Mouse (Mus musculus): ENCODE measurements at regions not wholly inside any gene's neighbourhood (a gene's known extent, or its start where the extent isn't known, plus 50 kb on each side); places are given as distances from the start of the nearest gene placed in this dataset.
A peak's percentile ranks its signal among the peaks of the same experiment; 100 is the strongest.

DNA sequence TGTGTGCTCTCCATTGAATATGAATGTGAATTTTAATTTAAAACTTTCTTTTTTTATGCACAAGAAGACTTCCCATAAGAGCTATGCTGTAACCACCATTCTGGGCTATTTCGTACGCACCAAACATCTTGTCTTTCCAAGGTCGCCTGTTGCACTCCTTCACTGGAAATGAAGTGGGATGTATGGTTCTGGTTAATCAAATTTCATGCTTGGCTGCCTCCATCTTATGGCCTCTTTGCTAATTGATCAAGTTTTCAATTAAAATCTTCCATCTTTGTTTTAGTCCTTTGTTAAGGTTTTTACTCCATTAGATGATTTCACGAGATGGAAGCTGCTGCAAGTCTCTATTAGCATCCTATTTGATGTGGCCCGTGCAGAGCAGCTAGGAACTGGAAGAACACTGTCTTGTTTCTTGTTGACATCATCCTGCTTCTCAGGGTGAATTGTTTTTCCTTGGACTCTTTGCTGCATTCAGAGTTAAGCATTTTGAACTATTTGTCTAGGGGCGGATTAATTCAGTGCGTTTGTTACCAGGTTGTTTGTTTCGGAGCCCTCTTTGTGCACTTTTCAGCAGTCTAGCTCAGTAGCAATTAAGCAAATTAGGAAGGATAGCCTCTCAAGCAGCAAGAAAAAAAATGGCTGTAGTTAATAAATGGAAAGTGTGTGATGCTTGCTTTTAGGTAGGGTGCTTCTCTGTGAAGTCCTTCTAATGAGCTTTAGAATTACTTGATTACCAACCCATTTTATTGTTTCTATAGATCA lies 147.4 kb upstream of the Alcam start:
- no peak for DNase-seq

DNA sequence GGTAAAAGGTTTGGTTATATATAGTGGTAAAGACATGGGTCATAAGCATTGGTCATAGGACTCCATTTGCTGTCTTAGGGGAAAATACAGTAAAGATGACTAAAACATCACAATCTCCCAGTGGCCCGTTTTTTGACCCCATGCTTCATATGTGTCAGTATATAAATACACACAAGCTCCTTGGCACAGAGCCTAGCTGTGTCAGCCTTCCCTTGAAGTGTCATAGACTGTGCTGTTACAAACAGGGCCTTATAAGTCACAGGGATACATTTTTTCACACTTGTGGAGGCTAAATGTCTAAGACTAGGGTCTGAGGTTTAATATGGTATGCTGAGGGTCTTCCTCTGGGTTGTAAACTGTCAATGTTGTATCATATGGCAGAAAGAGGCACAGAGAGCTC lies 144.4 kb upstream of the Alcam start:
- DNase-seq, result no peak

DNA sequence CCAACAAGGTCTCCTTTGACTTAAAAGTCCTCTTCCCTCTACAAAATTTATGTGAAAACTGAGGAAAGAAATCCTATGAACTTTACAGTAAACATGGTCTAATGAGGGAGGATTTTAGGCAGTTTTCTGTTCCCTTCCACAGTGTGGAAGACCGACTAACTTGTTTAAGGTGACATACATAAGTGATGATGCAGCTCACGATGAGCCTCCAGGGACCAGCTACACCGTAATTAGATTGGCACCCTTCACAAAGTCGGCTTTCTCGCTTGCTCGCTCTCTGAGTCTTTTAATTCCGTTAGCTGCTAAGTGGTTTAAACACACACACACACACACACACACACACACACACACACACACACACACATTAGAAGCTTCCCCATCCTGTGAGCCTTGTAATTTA lies 143.3 kb upstream of the Alcam start:
- DNase-seq, result no peak

DNA sequence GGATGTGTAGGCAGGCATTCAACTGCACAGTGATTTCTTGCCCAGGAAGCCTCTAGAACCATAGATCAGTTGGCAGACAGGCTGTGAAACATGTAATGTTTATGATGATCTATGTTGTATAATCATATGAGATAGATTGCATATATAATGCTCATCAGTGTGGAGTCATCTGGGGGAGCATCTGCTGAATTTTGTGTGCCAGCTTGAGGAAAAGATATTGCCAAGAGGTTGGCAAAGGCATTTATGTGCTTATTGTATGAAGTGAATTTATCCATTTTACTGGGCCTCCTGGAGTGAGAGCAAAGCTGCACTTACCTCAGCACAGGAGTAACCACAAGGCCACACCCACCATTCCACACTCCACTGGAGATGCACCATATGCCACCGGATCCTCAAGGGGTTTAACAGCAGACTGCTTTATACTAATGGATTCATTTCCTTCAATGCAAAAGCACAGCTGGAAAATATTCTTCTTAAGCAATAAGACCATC lies 134.5 kb upstream of the Alcam start:
- no peak for DNase-seq

- no peak for DNase-seq
Measured at GRCm38 (mm10) chr16:52569078-52569477, 115.2 kb upstream of the Alcam start.

- DNase-seq, result peak; percentile 2 to 28
Measured at GRCm38 (mm10) chr16:52536278-52536677, 82.4 kb upstream of the Alcam start.

DNA sequence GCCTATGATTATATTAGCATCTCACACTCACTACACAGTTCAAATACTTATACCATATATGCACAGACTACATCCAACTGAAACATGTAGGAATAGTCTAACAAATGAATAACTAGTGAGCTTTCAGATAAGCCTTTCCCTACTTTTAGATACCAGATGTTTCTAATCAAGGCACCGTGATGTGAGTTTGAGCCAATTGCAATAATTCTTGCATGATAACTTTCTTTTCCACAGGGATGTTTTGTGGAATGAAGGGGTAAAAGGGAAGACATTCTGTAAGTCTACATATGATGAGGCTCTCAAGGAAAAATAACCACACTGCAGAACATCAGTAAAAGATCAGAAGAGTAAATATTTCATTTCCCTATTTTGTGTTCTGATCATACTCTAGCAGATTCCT lies 80.7 kb upstream of the Alcam start:
- no peak for DNase-seq

- no peak for DNase-seq
Measured at GRCm38 (mm10) chr16:52532475-52533083, 78.7 kb upstream of the Alcam start.

DNA sequence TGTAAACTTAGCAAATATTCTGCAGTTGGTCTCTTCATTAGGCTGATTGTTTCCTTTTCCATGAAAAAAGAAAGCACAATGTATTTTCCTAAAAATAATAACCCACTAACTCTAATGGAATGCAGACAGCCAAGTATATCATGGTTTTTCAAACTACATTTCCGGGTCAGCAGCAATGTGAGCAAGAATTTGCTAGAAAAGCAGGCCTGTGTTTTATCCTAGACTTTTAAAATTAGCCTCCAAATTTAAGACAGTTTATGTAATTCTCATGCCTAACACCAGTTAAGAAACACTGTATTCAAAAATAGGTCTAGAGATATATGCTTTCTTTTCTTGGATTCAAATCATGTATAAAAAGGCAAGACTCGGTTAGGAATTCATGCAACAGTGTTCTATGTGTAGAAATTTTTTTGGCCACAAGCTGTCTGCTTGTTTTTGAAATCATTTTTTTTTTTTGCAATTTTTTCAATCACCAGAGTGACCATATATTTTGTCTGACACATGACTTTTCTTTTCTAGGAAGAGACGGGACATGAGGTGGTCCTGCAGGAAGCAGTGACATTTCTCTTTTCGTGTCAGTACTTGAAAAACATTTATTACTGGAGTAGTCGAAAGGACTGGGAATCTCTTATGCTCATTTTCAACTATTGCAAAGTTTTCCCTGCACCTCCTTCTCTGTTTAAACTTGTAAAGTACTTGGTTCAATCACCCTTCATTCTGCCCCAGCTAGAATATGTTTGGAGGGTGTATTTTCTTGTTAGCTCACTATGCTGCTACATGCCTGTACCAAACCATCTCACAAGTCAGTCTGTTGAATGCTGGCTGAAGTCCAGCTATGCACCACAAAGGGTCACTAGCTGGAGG lies 59.9 kb upstream of the Alcam start:
- DNase-seq, result no peak

DNA sequence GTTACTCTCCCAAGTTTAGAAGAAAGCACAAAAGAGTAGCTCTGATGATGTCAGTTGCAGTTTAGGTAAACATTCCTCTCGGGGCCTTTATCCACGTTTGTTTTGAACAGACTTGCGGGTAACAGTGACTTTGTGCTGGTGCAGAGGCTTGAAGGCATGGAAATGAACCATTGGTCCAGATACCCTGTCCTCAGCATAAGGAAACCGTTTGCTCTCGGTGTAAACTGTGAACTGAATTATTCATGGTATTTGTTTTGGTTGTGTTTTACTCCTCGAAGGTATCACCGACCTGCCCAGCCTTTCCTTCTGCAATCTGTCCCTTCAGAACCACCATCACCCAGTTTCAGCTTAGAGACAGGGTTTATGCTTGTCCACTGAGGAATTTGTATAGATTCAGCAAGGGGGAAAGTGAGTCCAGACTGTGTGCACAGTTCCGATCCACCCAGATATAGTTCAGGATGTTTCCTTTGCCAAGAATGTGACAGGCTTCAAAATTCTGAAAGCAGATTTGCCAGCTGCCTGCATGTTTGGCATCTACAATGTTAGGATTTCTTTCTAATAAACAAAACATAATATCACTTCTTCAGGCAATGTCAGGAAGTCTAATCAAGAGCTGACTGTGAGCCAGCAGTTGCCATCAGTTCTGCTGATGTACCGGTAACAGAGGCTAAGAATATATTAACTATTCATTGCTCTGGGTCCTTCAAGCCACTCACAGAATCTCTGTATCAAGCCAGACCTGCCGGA lies 54.9 kb upstream of the Alcam start:
- DNase-seq, result no peak

Data from lung, adult 18-20 months (tissue).